Comparison of ENCODE assay signal across 10 mouse cellular contexts in the genomic region with DNA sequence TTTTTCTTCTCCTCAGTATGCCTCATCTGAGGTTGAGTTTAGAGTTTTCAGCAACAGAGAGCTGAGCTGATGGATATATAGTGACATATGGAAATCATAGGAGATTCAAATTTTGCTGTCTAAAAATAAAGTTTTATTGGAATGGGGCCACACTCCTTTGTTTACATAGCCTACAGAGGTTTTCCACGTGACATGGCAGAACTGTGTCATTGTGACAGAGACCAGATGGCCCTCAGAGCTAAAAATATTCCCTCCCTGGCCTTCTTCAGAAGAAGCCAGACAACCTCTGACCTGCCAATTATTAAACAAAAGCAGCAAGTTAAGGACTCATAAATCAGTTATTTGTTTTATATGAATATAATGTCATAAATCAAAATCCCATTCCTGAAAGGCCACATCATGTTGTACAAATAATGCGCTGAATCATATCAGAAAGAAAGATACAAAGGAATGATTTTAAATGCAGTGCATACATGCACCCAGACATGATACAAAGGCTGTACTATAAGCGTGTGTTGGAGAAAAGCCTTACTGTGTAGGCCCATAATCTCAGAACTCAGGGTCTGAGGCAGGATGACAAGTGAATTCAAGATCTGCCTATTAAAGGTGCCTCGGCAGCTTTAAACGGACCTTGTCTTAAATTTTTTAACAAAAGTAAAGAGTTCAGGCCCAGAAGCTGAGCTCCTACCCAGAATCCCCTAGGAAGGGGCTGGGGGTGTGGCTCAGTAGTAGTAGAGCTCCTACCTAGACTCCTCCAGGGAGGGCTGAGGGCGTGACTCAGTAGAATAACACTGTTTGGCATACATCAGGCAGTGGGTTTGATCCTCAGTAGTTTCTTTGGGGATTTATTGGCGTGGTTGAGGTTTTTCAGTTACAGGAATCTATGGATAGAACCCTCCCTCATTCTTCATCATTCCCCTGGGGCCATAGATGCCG. TPM values are rescaled to one million over a fixed set of nuclear protein-coding genes. Genes with fewer than 3 reads are reported as not detected.
DNase-seq lines count a peak whose midpoint lies in the region; ATAC-seq and TF ChIP-seq lines count a peak whose summit lies in the region.
"Had no signal": no experiment of that assay in that cellular context is flagged by ENCODE, and none has a peak within 500 bp of the region (broad histone marks: within the 10 kb centered on the region; RNA-seq: fewer than 3 reads in every experiment).

No protein-coding gene starts in this region.

- peak; percentile 42 for DNase-seq in limb, embryonic 14.5 days (ENCODE audit: low spot score)
- DNase-seq in limb, embryonic 10.5 days (ENCODE audit: low spot score), result no peak
- peak; percentile 51 for DNase-seq in kidney, postnatal 14 days
- DNase-seq in B cell, adult 2 months, result no peak
- no peak for DNase-seq in midbrain, embryonic 11.5 days (ENCODE audit: low spot score, missing footprints)
- DNase-seq: adrenal gland, postnatal 10 days had no signal

- H3K36me3 ChIP-seq in limb, embryonic 14.5 days (ENCODE audit: control insufficient read depth, insufficient read depth, low read length), result no peaks in the 10 kb centered on the region
- H3K36me3 ChIP-seq in limb, embryonic 10.5 days, result no peaks in the 10 kb centered on the region
- H3K36me3 ChIP-seq in heart, embryonic 12.5 days, result no peaks in the 10 kb centered on the region
- no peaks in the 10 kb centered on the region for H3K36me3 ChIP-seq in stomach, embryonic 16.5 days (ENCODE audit: control insufficient read depth, insufficient read depth, low read length)
- H3K36me3 ChIP-seq in midbrain, embryonic 11.5 days (ENCODE audit: control insufficient read depth, insufficient read depth, low read length), result no peaks in the 10 kb centered on the region
- H3K36me3 ChIP-seq: neural tube, embryonic 12.5 days had no signal

- no peaks in the 10 kb centered on the region for H3K9me3 ChIP-seq in limb, embryonic 14.5 days (ENCODE audit: control insufficient read depth, low read length)
- no peaks in the 10 kb centered on the region for H3K9me3 ChIP-seq in limb, embryonic 10.5 days (replicated peaks)
- H3K9me3 ChIP-seq in heart, embryonic 12.5 days (replicated peaks), result 0 out of 2 replicates have a peak, but pooled peaks cover 4% of the 10 kb centered on the region
- H3K9me3 ChIP-seq in stomach, embryonic 16.5 days (replicated peaks; ENCODE audit: control insufficient read depth, low read length), result no peaks in the 10 kb centered on the region
- H3K9me3 ChIP-seq in midbrain, embryonic 11.5 days (ENCODE audit: control insufficient read depth, low read length), result no peaks in the 10 kb centered on the region
- H3K9me3 ChIP-seq: neural tube, embryonic 12.5 days had no signal

- no peak overlapping the region for H3K4me2 ChIP-seq in limb, embryonic 14.5 days (replicated peaks; ENCODE audit: low read depth, low read length, severe bottlenecking)
- no peak overlapping the region for H3K4me2 ChIP-seq in heart, embryonic 12.5 days
- H3K4me2 ChIP-seq in stomach, embryonic 16.5 days (ENCODE audit: low read depth, low read length), result no peak overlapping the region
- H3K4me2 ChIP-seq in midbrain, embryonic 11.5 days, result no peak overlapping the region
- H3K4me2 ChIP-seq: neural tube, embryonic 12.5 days had no signal

- TF ChIP-seq POLR2A in limb, embryonic 14.5 days (IDR thresholded peaks at IDR 0.05; ENCODE audit: borderline replicate concordance, extremely low read depth, insufficient read depth, insufficient read length), result no peak

- H3K4me1 ChIP-seq in limb, embryonic 14.5 days (ENCODE audit: control insufficient read depth, insufficient read depth, low read length), result 0 out of 2 replicates have a peak, but pooled peaks cover 3% of the 10 kb centered on the region
- H3K4me1 ChIP-seq in limb, embryonic 10.5 days, result no peaks in the 10 kb centered on the region
- peaks cover 10% of the 10 kb centered on the region for H3K4me1 ChIP-seq in heart, embryonic 12.5 days (replicated peaks)
- peaks cover 12% of the 10 kb centered on the region for H3K4me1 ChIP-seq in stomach, embryonic 16.5 days (ENCODE audit: control insufficient read depth, insufficient read depth, low read length)
- no peaks in the 10 kb centered on the region for H3K4me1 ChIP-seq in midbrain, embryonic 11.5 days (ENCODE audit: control insufficient read depth, insufficient read depth, low read length)
- H3K4me1 ChIP-seq: neural tube, embryonic 12.5 days had no signal

- H3K27me3 ChIP-seq in limb, embryonic 14.5 days (ENCODE audit: control insufficient read depth, insufficient read depth, low read length), result no peaks in the 10 kb centered on the region
- H3K27me3 ChIP-seq in limb, embryonic 10.5 days (ENCODE audit: low read depth, poor library complexity, severe bottlenecking), result no peaks in the 10 kb centered on the region
- no peaks in the 10 kb centered on the region for H3K27me3 ChIP-seq in heart, embryonic 12.5 days (replicated peaks)
- no peaks in the 10 kb centered on the region for H3K27me3 ChIP-seq in stomach, embryonic 16.5 days (ENCODE audit: control insufficient read depth, insufficient read depth, low read length)
- H3K27me3 ChIP-seq in midbrain, embryonic 11.5 days (ENCODE audit: control insufficient read depth, insufficient read depth, low read length), result no peaks in the 10 kb centered on the region
- H3K27me3 ChIP-seq: neural tube, embryonic 12.5 days had no signal

- ATAC-seq in limb, embryonic 14.5 days (ENCODE audit: low FRiP score, low read depth), result no peak
- peak; percentile 84 for ATAC-seq in heart, embryonic 12.5 days (ENCODE audit: insufficient number of reproducible peaks, low FRiP score)
- peak; percentile 88 for ATAC-seq in stomach, embryonic 16.5 days (ENCODE audit: insufficient read depth, low FRiP score)
- ATAC-seq in midbrain, embryonic 11.5 days (ENCODE audit: low FRiP score), result no peak
- ATAC-seq in inflammation-experienced regulatory T-cells, adult 6 months, result no peak

- WGBS in limb, embryonic 14.5 days, result 71% methylated on average over 8 of the region's 8 CpGs
- WGBS in limb, embryonic 10.5 days, result 82% methylated on average over 8 of the region's 8 CpGs
- 57% methylated on average over 8 of the region's 8 CpGs for WGBS in heart, embryonic 12.5 days
- 46% methylated on average over 8 of the region's 8 CpGs for WGBS in stomach, embryonic 16.5 days
- WGBS in midbrain, embryonic 11.5 days, result 86% methylated on average over 8 of the region's 8 CpGs

- no peak overlapping the region for H3K27ac ChIP-seq in limb, embryonic 14.5 days (replicated peaks; ENCODE audit: low read depth, low read length)
- no peak overlapping the region for H3K27ac ChIP-seq in limb, embryonic 10.5 days
- H3K27ac ChIP-seq in heart, embryonic 12.5 days (ENCODE audit: poor library complexity, severe bottlenecking), result peak overlapping the region; percentile 90
- peak overlapping the region; percentile 76 for H3K27ac ChIP-seq in stomach, embryonic 16.5 days (ENCODE audit: low read length)
- H3K27ac ChIP-seq in midbrain, embryonic 11.5 days (ENCODE audit: low read depth, low read length), result no peak overlapping the region
- H3K27ac ChIP-seq: neural tube, embryonic 12.5 days had no signal

- H3K9ac ChIP-seq in limb, embryonic 14.5 days (ENCODE audit: low read depth, low read length, severe bottlenecking), result no peak overlapping the region
- no peak overlapping the region for H3K9ac ChIP-seq in heart, embryonic 12.5 days
- no peak overlapping the region for H3K9ac ChIP-seq in stomach, embryonic 16.5 days (ENCODE audit: low read length)
- H3K9ac ChIP-seq in midbrain, embryonic 11.5 days (ENCODE audit: low read length), result no peak overlapping the region
- H3K9ac ChIP-seq: neural tube, embryonic 12.5 days had no signal

- H3K4me3 ChIP-seq in limb, embryonic 14.5 days (replicated peaks; ENCODE audit: low read length), result no peak overlapping the region
- H3K4me3 ChIP-seq in limb, embryonic 10.5 days, result no peak overlapping the region
- H3K4me3 ChIP-seq in heart, embryonic 12.5 days, result no peak overlapping the region
- no peak overlapping the region for H3K4me3 ChIP-seq in stomach, embryonic 16.5 days (replicated peaks; ENCODE audit: low read length)
- no peak overlapping the region for H3K4me3 ChIP-seq in midbrain, embryonic 11.5 days (ENCODE audit: low read depth, low read length)
- H3K4me3 ChIP-seq: neural tube, embryonic 12.5 days had no signal

RNA-seq across cellular contexts. Expression of a gene that starts 57.3 kb away (rescaled TPM):
- 5.9 and 6.1 TPM in 2 replicates for polyA plus RNA-seq in limb, embryonic 14.5 days (2012; rRNA removed)
- polyA plus RNA-seq in limb, embryonic 14.5 days (2014; fragmentation: Nextera tagmentation; extraction: Ambion mirVana), result 3.1 and 3.4 TPM in 2 replicates
- polyA plus RNA-seq in limb, embryonic 10.5 days (2016; fragmentation: Nextera tagmentation; extraction: Ambion mirVana), result 1.0 and 1.2 TPM in 2 replicates
- polyA plus RNA-seq in heart, embryonic 12.5 days (2016; fragmentation: Nextera tagmentation; extraction: Ambion mirVana), result 0.86 and 1.3 TPM in 2 replicates
- 1.1 and 1.3 TPM in 2 replicates for polyA plus RNA-seq in stomach, embryonic 16.5 days (2015; fragmentation: Nextera tagmentation; extraction: Ambion mirVana)
- polyA plus RNA-seq in midbrain, embryonic 11.5 days (2014; fragmentation: Nextera tagmentation; extraction: Ambion mirVana), result 0.62 and 0.79 TPM in 2 replicates
- polyA plus RNA-seq in inflammation-experienced regulatory T-cells, adult 6 months (2017; shearing (Covaris generic)), result not detected

Comparison
In these comparisons a context has a peak if more than half of its experiments do, and no peak if none do; other contexts are left out.
1. DNase-seq: peak in limb, embryonic 14.5 days (single experiment) and kidney, postnatal 14 days (single experiment); none in limb, embryonic 10.5 days (single experiment), B cell, adult 2 months (0 of 2) and midbrain, embryonic 11.5 days (single experiment).
2. ATAC-seq: peak in heart, embryonic 12.5 days (single experiment) and stomach, embryonic 16.5 days (single experiment); none in limb, embryonic 14.5 days (single experiment), midbrain, embryonic 11.5 days (single experiment) and inflammation-experienced regulatory T-cells, adult 6 months (single experiment).
3. H3K27ac ChIP-seq: peak in heart, embryonic 12.5 days (single experiment) and stomach, embryonic 16.5 days (single experiment); none in limb, embryonic 14.5 days (single experiment), limb, embryonic 10.5 days (single experiment) and midbrain, embryonic 11.5 days (single experiment).